Mouse (Mus musculus): Measurements from ENCODE around the gene Slc17a8.
"Not testable (repeated sequence)": the region's sequence is repeated elsewhere in the genome, so short reads cannot be mapped to it uniquely, and the experiment has no call there.

DNA sequence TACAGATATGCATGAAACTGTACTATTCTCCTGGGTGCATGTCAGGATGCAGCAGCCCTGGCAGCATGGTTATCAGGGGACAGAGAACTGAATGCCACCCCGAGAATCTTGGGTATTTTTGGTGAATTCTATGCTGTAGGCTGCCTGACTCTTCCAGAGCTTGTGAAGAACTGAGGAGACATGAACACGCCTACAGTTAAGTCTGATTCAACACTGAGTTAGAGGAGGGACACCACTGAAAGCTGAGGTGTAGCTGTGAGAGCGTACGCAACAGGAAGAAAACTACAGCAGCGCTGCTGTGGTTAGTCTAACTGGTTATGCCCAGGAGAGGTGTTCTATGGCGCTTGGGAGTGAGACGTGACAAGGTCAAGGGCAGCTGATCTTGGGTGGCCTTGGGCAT is 67.2 kb downstream of the Slc17a8 start:
- not testable (repeated sequence) for TF ChIP-seq HCFC1 (IDR thresholded peaks at IDR 0.05; ENCODE audit: borderline replicate concordance, insufficient read depth, low read length); ZC3H11A (IDR thresholded peaks at IDR 0.05; ENCODE audit: borderline replicate concordance, low read depth, low read length); ZNF384 (IDR thresholded peaks at IDR 0.05; ENCODE audit: low read depth, low read length); MAFK (IDR thresholded peaks at IDR 0.05; ENCODE audit: insufficient read depth, low read depth, low read length); CHD2 (IDR thresholded peaks at IDR 0.05; ENCODE audit: low read depth, low read length)
